8 mouse cellular contexts compared by ENCODE assay signal in genomic region chr17:47059836-47060360, GRCm38 (mm10). TPM values are rescaled to one million over a fixed set of nuclear protein-coding genes. Genes with fewer than 3 reads are reported as not detected.
DNase-seq lines count a peak whose midpoint lies in the region; TF ChIP-seq lines count a peak whose summit lies in the region.

No protein-coding gene starts in this region.

- no peak overlapping the region for H3K4me3 ChIP-seq in left cerebral cortex, adult 2 months

- H3K27ac ChIP-seq in left cerebral cortex, adult 2 months: no peak overlapping the region

- no peak for TF ChIP-seq CTCF in left cerebral cortex, adult 2 months (IDR thresholded peaks at IDR 0.05)

- DNase-seq in gastrocnemius, postnatal 14 days: peak; percentile 20
- no peak for DNase-seq in gastrocnemius, adult 18-20 months (ENCODE audit: low spot score)
- DNase-seq in forelimb bud, embryonic 11.5 days (ENCODE audit: low read depth, low spot score): peak; percentile 6
- peak; percentile 74 to 91 for DNase-seq in kidney, postnatal 25 days
- DNase-seq in ovary, postnatal 14 days (ENCODE audit: low spot score): peak; percentile 37
- no peak for DNase-seq in left cerebral cortex, adult 2 months (ENCODE audit: extremely low spot score in 1 of 2, low spot score in 2 of 2)
- DNase-seq in retina, postnatal 1 day: no peak
- no peak for DNase-seq in frontal cortex, postnatal 36 days (ENCODE audit: low spot score in 2 of 2)

- intact Hi-C loops in gastrocnemius, postnatal 14 days (cut with DNase I; ENCODE audit: low total_unique reads): no loop called here
- intact Hi-C loops in left cerebral cortex, adult 2 months (cut with DNase I): no loop called here

RNA-seq across cellular contexts. Expression of gene Ubr2, which starts 49.5 kb away (rescaled TPM):
- 10 to 100 TPM; 30.9 to 42.1 TPM for total RNA-seq in gastrocnemius, postnatal 14 days (2021)
- 10 to 100 TPM; 57.0 to 60.7 TPM for total RNA-seq in gastrocnemius, adult 18-20 months (2021)
- total RNA-seq in left cerebral cortex, adult 2 months (2021): 10 to 100 TPM; 57.1 to 57.6 TPM

Comparison
In these comparisons a context has a peak if more than half of its experiments do, and no peak if none do; other contexts are left out.
1. DNase-seq: peak in gastrocnemius, postnatal 14 days (single experiment), forelimb bud, embryonic 11.5 days (single experiment), kidney, postnatal 25 days (2 of 2) and ovary, postnatal 14 days (single experiment); none in gastrocnemius, adult 18-20 months (single experiment), left cerebral cortex, adult 2 months (0 of 2), retina, postnatal 1 day (single experiment) and frontal cortex, postnatal 36 days (0 of 2).